Mouse (Mus musculus) large intestine, adult 2 months (tissue): ENCODE measurements around the gene Izumo4. TPM values are rescaled to one million over a fixed set of nuclear protein-coding genes. Genes with fewer than 3 reads are reported as not detected.
A peak's percentile ranks its signal among the peaks of the same experiment; 100 is the strongest.

ENCODE experiments used
- DNase-seq: peaks from one replicate; pipeline ENCODE4 v3.0.0-alpha.2; 2012; ENCODE audit warnings: low read depth, low spot score
- WGBS: fragments of 180-500 bp; shearing (Covaris S2); methylation state at CpG from one replicate; pipeline ENCODE4 v1.1.7; 2018; 5-methylcytosine and 5-hydroxymethylcytosine counted together
- polyA plus RNA-seq: library from polyadenylated mRNA; depleted of rRNA; stranded (reverse); fragments of >200 nt; gene quantifications from 2 replicates; pipeline ENCODE4 v1.2.3, GENCODE M21; 2012

The Izumo4 gene
- polyA plus RNA-seq, 1 experiment, result 22.8 TPM

GRCm38 (mm10) chr10:80704418-80704817 is 2.4 kb downstream of the Izumo4 start:
- no peak for DNase-seq
- WGBS, result 88% methylated on average over 5 of the region's 5 CpGs

DNA sequence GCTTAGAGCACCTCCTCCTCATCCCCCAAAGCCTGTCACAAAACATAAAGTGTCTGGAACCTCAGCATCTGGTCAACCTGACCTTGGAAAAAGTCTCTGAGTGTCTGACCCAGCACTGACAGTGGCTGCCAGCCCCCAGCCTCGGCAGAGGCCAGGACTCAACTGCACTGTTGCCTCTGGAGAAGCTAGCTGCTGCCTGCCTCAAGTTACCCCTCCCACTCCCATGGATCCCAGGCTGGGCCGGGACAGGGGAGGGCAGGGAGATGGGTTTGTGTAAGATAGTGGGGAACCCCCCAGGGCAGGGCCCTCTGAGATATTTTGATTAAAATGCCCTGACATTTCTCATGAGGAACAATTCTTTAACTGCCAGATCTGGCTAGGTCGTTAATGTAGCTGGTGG is 3.0 kb downstream of the Izumo4 start:
- whole genome bisulfite sequencing, result 66% methylated on average over 3 of the region's 3 CpGs
- DNase-seq, result no peak

GRCm38 (mm10) chr10:80705479-80705878 is 3.5 kb downstream of the Izumo4 start:
- 71% methylated on average over 3 of the region's 3 CpGs for WGBS
- no peak for DNase-seq

- 56% methylated on average over 3 of the region's 3 CpGs for WGBS
- DNase-seq, result no peak
Measured at GRCm38 (mm10) chr10:80710834-80711233, 8.8 kb downstream of the Izumo4 start.

- WGBS, result 50% methylated on average over 1 of the region's 1 CpGs
- DNase-seq, result no peak
Measured at GRCm38 (mm10) chr10:80717281-80717680, 15.3 kb downstream of the Izumo4 start.

GRCm38 (mm10) chr10:80727369-80728127 is 25.6 kb downstream of the Izumo4 start:
- WGBS, result 85% methylated on average over 5 of the region's 5 CpGs
- no peak for DNase-seq

DNA sequence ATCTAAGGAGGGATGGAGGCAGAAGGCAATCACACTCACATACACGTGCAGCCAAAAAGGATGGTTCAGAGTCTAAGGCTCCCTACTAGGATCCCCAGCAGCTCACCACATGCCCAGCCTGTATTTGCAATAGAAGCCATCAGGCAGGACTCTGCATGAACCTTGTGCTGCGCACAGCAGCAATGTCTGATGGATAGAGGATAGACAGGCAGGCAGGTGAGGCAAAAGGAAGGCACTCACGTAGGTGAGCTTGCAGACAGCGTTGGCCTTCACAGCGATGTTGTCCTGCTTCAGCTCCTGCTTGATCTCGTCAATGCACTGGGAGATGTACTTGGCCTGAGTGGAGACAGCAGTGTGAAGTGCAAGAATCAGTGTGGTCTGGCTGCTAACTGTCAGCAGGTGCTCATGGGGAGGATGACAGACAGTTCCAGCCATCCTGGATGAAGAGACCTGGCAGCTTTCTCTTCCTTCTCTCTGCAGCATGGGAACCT is 30.7 kb downstream of the Izumo4 start:
- no peak for DNase-seq
- 90% methylated on average over 6 of the region's 6 CpGs for WGBS

DNA sequence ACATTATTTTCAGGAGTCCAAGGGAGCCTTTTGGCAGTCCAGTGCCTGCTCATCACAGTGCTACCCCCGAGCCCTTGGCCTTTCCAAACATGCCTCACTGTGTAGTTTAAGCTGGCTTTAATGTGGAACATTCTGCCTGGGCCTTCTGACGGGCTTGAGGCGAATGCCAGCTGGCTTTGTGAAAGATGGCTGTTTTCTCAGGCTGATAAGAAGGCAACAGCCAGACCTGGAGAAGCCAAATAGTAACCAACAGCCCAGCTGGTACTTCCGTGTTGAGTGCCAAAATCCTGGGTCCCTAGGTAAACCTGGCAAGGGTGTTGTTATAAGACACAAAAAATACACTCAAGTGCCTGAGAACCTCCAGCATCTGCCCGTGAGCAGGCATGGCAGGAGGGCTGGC is 34.7 kb downstream of the Izumo4 start:
- no peak for DNase-seq
- WGBS, result 20% methylated on average over 5 of the region's 5 CpGs

GRCm38 (mm10) chr10:80738657-80739056 is 36.7 kb downstream of the Izumo4 start:
- 55% methylated on average over 1 of the region's 1 CpGs for WGBS
- DNase-seq, result no peak

DNA sequence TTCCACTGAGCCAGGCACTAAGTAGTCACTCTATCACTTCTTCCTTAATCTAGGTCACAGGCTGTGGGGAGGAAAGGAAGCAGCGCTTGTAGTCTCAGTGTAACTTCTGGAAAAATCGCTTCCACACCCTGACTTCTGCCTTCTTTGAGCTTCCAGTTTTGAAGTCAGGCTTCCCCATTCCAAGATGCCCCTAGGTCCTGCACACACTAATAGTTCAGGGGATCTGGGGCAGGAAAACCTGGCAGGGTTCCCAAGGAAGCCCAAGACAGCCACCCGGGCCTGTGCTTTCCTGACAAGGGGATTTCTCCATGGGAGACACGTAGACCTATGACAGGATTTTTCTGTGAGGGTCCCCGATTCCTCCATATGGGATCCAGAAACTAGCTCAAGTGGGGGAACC is 39.2 kb downstream of the Izumo4 start:
- 2% methylated on average over 5 of the region's 5 CpGs for WGBS
- DNase-seq, result no peak

DNA sequence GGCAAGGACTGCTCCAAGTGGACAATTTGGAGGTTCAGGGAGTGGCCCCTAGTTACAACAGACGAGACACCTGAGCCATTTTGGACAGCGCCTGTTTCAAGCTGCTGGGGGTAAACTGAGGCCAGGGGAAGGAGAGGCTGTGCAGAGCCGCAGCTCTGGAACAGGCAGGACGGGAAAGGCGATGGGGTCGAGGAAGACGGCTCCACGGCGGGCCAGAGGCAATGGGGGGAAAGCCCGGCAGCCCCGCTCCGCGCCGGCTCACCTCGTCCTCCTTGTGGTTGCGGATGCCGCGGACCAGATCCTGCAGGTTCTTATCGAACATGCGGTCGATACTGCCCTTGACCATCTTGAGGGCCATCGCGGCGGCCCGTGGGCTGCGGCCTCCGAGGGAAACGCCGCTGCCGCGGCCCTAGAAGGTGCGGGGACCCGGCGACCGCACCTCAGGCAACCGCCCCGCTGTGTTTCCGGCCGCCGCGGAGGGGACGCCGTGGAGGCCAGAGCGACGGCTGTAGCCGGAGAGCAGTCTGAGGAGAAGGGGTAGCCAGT is 39.7 kb downstream of the Izumo4 start:
- DNase-seq, result no peak
- under 1% methylated on average over 46 of the region's 46 CpGs for WGBS

- DNase-seq, result peak; percentile 99
- 2% methylated on average over 25 of the region's 25 CpGs for WGBS
Measured at GRCm38 (mm10) chr10:80742180-80742978, 40.4 kb downstream of the Izumo4 start, which contains the start of gene Ap3d1. Gene Ap3d1 (minus strand): TSS chr10:80742264.

DNA sequence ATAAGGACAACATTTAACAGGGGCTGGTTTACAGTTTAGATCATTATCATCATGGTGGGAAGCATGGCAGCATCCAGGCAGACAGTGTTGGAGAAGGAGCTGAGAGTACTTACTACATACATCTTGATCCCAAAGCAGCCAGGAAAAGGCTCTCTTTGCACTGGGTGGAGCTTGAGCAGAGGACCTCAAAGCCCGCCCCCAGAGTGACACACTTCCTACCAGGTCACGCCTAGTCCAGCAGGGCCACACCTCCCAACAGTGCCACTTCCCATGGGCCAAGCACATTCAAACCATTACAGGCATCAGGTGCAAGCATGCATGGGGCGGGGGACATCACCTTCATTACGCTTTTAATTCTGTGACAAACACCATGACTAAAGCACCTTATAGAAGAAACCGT is 42.3 kb downstream of the Izumo4 start:
- DNase-seq, result no peak
- WGBS, result 27% methylated on average over 5 of the region's 5 CpGs

- 13% methylated on average over 3 of the region's 3 CpGs for WGBS
- no peak for DNase-seq
Measured at GRCm38 (mm10) chr10:80747410-80747809, 45.4 kb downstream of the Izumo4 start.

- no peak for DNase-seq
- 8% methylated on average over 6 of the region's 6 CpGs for WGBS
Measured at GRCm38 (mm10) chr10:80748609-80749008, 46.6 kb downstream of the Izumo4 start.

- WGBS, result 2% methylated on average over 16 of the region's 16 CpGs
- no peak for DNase-seq
Measured at GRCm38 (mm10) chr10:80751188-80751832, 49.3 kb downstream of the Izumo4 start.

- no peak for DNase-seq
- WGBS, result 3% methylated on average over 6 of the region's 6 CpGs
Measured at GRCm38 (mm10) chr10:80752079-80752625, 50.2 kb downstream of the Izumo4 start.

DNA sequence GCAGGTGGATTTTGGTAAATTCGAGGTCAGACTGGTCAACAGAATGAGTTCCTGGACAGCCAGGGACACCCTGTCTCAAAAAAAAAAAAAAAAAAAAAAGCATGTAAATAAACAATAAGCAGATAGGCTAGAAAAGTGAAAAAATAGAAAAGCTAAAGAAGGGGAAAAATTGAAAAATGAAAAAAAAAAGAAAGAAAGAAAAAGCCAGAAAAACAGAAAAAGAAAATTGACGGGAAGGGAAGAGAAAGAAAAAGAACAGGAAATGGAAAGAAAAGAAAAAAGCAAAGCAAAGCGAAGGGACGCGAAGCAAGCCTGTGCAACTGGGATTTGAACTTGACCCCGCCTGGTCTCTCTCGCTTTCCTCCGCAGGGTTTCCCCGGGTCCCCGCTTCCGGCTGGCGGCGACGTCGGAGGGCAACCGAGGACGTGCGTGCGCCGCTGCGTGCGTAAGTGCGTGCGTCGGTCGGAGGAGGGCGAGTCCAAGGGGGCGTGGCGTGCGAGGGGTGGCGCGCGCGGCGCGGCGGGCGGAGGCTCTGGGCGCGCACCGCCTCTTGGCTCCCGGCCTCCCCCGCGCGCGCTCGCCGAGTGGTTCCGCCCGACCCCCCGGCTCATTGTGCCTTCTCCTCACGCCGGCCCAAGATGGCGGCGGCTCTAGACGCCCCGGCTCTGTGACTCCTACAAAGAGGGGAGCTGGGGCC is 52.8 kb downstream of the Izumo4 start, which contains the start of gene Dot1l:
Dot1l (plus strand) TSS at position 613 of the 697 bp plus-strand sequence.
- DNase-seq, result no peak
- WGBS, result under 1% methylated on average over 57 of the region's 57 CpGs
